Mouse (Mus musculus): ENCODE measurements around the gene Nebl. TPM values are rescaled to one million over a fixed set of nuclear protein-coding genes. Genes with fewer than 3 reads are reported as not detected.
A peak's percentile ranks its signal among the peaks of the same experiment; 100 is the strongest.

Gene Nebl
- polyA plus RNA-seq, 1 experiment from 2014 or later, result 41.0 TPM

DNA sequence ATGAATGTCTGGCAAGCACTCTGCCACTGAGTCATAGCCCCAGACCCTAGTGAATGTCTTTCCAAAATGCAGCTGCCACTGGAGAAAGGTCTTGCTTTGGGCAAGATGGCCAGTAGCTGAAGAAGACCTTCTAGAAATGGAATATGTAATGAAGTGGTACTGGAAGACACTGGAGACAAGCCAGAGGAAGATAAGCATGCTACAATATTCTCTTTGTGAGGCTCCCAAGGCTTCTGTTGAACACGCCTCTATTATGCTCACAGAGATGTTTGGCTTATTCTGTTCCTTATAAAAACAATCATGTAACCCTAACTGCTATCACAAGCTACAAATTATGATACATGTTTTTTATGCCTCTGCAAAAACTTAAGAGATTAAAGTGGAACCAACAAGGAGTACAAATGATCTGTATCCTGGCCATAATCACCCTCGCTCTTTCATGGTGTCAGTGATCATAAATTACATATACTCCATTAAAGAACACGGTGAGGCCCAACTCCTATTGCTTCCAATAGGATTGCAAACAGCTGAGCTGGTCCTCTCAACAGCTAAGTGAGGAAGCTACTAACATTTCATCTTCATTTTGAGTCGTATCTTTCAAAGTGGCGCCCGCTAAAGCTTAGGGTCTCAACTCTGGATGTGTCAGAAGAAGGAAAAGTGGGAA lies 145.8 kb downstream of the Nebl start:
- Histone ChIP-seq H3K4me2 (replicated peaks; ENCODE audit: low read depth, low read length) (no peak overlapping the region), H3K36me3 (ENCODE audit: insufficient read depth, low read length) (no peaks in the 10 kb centered on the region), H3K9me3 (ENCODE audit: low read length) (no peaks in the 10 kb centered on the region), H3K9ac (replicated peaks; ENCODE audit: low read depth) (no peak overlapping the region), H3K27ac (ENCODE audit: low read length) (no peak overlapping the region), H3K27me3 (replicated peaks; ENCODE audit: insufficient read depth, low read length) (no peaks in the 10 kb centered on the region), H3K4me3 (ENCODE audit: low read depth, low read length) (no peak overlapping the region), H3K4me1 (ENCODE audit: insufficient read depth, low read depth, low read length) (no peaks in the 10 kb centered on the region)
- no peak for TF ChIP-seq CTCF (IDR thresholded peaks at IDR 0.05)
- ATAC-seq (peak; percentile 32; the same call in 1 of the 2 replicates), DNase-seq (ENCODE audit: low spot score) (peak; percentile 13)
- whole genome bisulfite sequencing, result 55% methylated on average over 6 of the region's 6 CpGs

DNA sequence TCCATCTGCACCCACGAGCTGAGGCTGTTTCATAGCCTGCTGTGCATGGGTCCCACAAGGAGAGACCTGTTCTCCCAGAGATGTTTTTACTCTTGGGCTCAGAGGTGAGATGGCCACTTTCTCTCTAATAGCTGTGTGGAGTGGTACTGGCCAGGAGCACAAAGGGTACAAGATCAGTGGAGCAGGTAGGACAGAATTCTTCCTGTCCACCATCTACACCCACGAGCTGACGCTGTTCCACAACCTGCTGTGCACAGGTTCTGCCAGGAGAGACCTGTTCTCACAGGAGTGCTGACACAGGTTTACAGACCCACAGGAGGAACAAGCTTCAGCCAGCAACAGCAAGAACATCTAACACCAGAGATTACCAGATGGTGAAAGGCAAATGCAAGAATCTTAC lies 155.6 kb downstream of the Nebl start:
- no peaks in the 10 kb centered on the region for H3K36me3 ChIP-seq (ENCODE audit: insufficient read depth, low read length)
- no peak overlapping the region for H3K4me2 ChIP-seq (replicated peaks; ENCODE audit: low read depth, low read length)
- no peaks in the 10 kb centered on the region for H3K27me3 ChIP-seq (replicated peaks; ENCODE audit: insufficient read depth, low read length)
- no peaks in the 10 kb centered on the region for H3K9me3 ChIP-seq (ENCODE audit: low read length)
- no peak overlapping the region for H3K4me3 ChIP-seq (ENCODE audit: low read depth, low read length)
- WGBS, result 67% methylated on average over 3 of the region's 3 CpGs
- ATAC-seq (no peak), DNase-seq (ENCODE audit: low spot score) (no peak)
- H3K9ac ChIP-seq (replicated peaks; ENCODE audit: low read depth), result no peak overlapping the region
- no peak for TF ChIP-seq EP300 (IDR thresholded peaks at IDR 0.05)
- no peak for TF ChIP-seq CTCF (IDR thresholded peaks at IDR 0.05)
- H3K4me1 ChIP-seq (ENCODE audit: insufficient read depth, low read depth, low read length), result peaks cover 3% of the 10 kb centered on the region; the same call in 1 of the 2 replicates
- no peak overlapping the region for H3K27ac ChIP-seq (ENCODE audit: low read length)

DNA sequence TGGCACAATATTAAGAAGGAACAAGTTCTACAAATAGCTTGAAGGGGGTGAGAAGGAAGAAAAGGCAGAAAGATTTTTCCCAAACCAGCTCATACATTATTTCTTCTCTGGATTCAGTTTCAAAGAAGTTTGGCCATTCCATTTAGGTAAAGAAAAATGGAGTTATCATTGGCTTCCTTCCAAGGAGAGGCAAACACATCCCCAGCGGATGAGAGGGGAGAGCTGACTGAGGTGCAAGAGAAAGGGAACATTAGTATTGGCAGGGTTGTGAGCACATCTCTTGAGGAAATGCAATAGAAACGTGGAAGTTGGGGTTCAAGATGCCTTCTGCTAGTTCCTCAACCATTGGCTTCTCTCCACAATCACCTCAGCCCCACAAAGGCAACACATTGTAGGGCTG lies 159.5 kb downstream of the Nebl start:
- no peak for TF ChIP-seq EP300 (IDR thresholded peaks at IDR 0.05)
- TF ChIP-seq CTCF (IDR thresholded peaks at IDR 0.05), result no peak
- Histone ChIP-seq H3K27me3 (replicated peaks; ENCODE audit: insufficient read depth, low read length) (no peaks in the 10 kb centered on the region), H3K4me3 (ENCODE audit: low read depth, low read length) (no peak overlapping the region), H3K4me2 (replicated peaks; ENCODE audit: low read depth, low read length) (no peak overlapping the region), H3K9ac (replicated peaks; ENCODE audit: low read depth) (no peak overlapping the region), H3K9me3 (ENCODE audit: low read length) (no peaks in the 10 kb centered on the region), H3K27ac (ENCODE audit: low read length) (no peak overlapping the region), H3K36me3 (ENCODE audit: insufficient read depth, low read length) (no peaks in the 10 kb centered on the region), H3K4me1 (ENCODE audit: insufficient read depth, low read depth, low read length) (peaks cover 3% of the 10 kb centered on the region; the same call in 1 of the 2 replicates)
- no peak for DNase-seq (ENCODE audit: low spot score)
- no peak for ATAC-seq
- WGBS, result 34% methylated on average over 2 of the region's 2 CpGs

DNA sequence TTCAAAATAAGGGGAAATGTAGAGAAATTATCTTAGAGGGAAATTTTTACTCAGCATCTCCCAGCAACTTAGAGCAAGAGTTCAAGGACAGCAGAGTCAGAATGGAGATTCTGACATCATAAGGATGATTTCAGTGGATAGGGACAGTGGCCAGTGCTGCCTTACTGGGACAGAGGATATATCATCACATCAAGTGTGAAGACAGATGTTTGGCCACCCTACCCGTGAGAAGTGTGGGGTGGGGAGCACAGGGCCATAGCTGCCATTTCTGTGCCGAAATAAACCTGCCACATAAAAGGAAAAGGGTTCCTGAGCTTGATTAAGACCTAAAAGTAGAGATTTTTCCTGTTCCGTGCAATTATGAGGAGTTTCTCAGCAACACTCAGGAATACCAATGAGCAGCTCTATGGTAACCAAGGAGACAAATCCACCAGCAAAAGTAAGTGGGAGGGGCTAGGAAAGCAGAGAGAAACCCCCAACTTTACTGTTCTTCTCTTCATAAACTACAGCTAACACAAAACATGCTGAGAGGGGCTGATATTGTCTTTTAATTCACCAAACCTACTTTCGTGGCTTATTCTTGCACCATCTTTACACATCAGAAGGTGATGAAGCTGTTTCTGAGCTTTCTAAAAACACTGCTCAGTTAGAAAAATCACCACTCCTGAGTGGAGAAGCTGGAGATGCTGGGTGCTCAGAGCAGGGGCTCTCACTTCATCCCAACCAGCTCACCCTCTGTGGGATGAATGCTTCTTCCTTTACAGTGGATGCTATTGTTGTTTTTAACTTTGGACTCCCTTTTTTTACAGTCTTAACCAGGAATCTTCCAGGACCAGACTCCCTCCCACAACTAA lies 172.1 kb downstream of the Nebl start:
- Histone ChIP-seq H3K36me3 (ENCODE audit: insufficient read depth, low read length) (no peaks in the 10 kb centered on the region), H3K27ac (ENCODE audit: low read length) (no peak overlapping the region), H3K4me2 (replicated peaks; ENCODE audit: low read depth, low read length) (no peak overlapping the region), H3K9me3 (ENCODE audit: low read length) (no peaks in the 10 kb centered on the region), H3K4me1 (ENCODE audit: insufficient read depth, low read depth, low read length) (no peaks in the 10 kb centered on the region), H3K9ac (replicated peaks; ENCODE audit: low read depth) (no peak overlapping the region), H3K4me3 (ENCODE audit: low read depth, low read length) (no peak overlapping the region), H3K27me3 (replicated peaks; ENCODE audit: insufficient read depth, low read length) (no peaks in the 10 kb centered on the region)
- ATAC-seq, result no peak
- TF ChIP-seq EP300 (IDR thresholded peaks at IDR 0.05), result no peak
- no peak for TF ChIP-seq CTCF (IDR thresholded peaks at IDR 0.05)
- WGBS, result 66% methylated on average over 4 of the region's 4 CpGs
- no peak for DNase-seq (ENCODE audit: low spot score)

DNA sequence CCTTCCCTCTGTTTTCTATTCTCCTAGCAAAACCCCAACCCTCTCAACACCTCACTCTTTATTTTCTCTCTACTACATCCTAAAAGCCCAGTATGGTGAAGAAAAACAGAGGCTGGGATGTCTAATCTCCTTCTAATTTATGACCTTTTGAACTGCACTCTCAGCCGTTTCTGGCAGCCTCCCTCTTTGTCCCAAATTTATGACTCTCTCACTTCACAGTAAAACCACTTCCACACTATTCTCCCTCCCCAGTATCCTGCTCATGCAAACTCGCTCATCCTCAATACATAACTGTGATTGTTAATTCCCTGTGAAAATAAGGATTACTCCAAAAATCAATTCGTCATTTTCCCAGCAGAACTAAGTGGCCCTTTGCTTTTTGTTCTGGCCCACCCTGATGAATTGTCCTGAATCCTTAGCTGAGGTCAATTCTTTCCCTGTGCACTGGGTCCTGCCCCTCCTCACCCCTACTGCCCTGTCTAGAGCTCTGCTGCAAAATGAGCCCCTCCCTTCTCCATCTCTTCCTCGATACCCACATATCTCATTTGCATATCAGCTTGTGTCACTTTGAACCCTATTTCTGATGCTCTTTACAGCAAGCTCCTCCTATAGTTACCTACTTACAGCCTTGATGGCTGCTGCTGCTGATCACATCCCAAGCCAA lies 181.2 kb downstream of the Nebl start:
- DNase-seq (ENCODE audit: low spot score), result no peak
- no peaks in the 10 kb centered on the region for H3K9me3 ChIP-seq (ENCODE audit: low read length)
- no peak for ATAC-seq
- TF ChIP-seq EP300 (IDR thresholded peaks at IDR 0.05) (no peak), CTCF (IDR thresholded peaks at IDR 0.05) (no peak)
- no peak overlapping the region for H3K27ac ChIP-seq (ENCODE audit: low read length)
- no peaks in the 10 kb centered on the region for H3K36me3 ChIP-seq (ENCODE audit: insufficient read depth, low read length)
- H3K9ac ChIP-seq (replicated peaks; ENCODE audit: low read depth), result no peak overlapping the region
- H3K4me2 ChIP-seq (replicated peaks; ENCODE audit: low read depth, low read length), result no peak overlapping the region
- H3K27me3 ChIP-seq (replicated peaks; ENCODE audit: insufficient read depth, low read length), result no peaks in the 10 kb centered on the region
- no peaks in the 10 kb centered on the region for H3K4me1 ChIP-seq (ENCODE audit: insufficient read depth, low read depth, low read length)
- WGBS, result 47% methylated on average over 4 of the region's 4 CpGs
- no peak overlapping the region for H3K4me3 ChIP-seq (ENCODE audit: low read depth, low read length)

DNA sequence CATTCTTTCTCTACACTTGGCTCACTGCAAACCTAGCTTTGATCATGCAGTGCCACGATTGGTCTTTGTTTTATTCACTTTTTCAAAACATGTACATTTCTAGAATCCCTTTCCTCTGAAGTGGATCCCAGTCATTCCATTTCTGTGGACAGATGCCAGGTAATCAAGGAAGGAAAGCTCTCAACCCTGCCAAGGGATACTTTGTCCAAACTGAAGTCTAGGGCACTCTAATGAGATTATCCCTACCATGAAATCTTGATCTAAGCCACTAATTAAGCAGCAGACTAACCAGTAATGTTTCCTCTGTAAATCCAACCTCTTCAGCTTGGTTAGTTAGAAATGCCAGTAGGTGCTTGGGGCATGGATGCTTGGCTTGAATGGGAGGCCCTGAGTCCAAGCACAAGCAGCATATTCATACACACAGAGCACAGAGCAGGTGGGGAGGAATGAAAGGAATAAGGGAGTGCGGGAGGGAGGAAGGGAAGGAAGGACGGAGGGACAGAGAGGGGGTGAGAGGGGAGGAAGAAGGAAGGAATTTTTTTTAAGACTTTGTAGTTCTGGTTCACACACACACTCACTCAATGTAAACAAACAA lies 184.8 kb downstream of the Nebl start:
- Histone ChIP-seq H3K27me3 (replicated peaks; ENCODE audit: insufficient read depth, low read length) (no peaks in the 10 kb centered on the region), H3K36me3 (ENCODE audit: insufficient read depth, low read length) (no peaks in the 10 kb centered on the region), H3K4me1 (ENCODE audit: insufficient read depth, low read depth, low read length) (no peaks in the 10 kb centered on the region), H3K4me3 (ENCODE audit: low read depth, low read length) (no peak overlapping the region), H3K27ac (ENCODE audit: low read length) (no peak overlapping the region), H3K4me2 (replicated peaks; ENCODE audit: low read depth, low read length) (no peak overlapping the region), H3K9me3 (ENCODE audit: low read length) (no peaks in the 10 kb centered on the region), H3K9ac (replicated peaks; ENCODE audit: low read depth) (no peak overlapping the region)
- no peak for ATAC-seq
- no peak for TF ChIP-seq EP300 (IDR thresholded peaks at IDR 0.05)
- TF ChIP-seq CTCF (IDR thresholded peaks at IDR 0.05), result no peak
- DNase-seq (ENCODE audit: low spot score), result no peak
- WGBS, result 65% methylated on average over 3 of the region's 3 CpGs

Measured in lung, postnatal 0 days (tissue).